Comparison of ENCODE assay signal across 9 mouse cellular contexts in genomic region chr8:84635397-84636050, GRCm38 (mm10). TPM values are rescaled to one million over a fixed set of nuclear protein-coding genes. Genes with fewer than 3 reads are reported as not detected.
DNase-seq lines count a peak whose midpoint lies in the region; ATAC-seq and TF ChIP-seq lines count a peak whose summit lies in the region.
"Had no signal": no experiment of that assay in that cellular context is flagged by ENCODE, and none has a peak within 500 bp of the region (broad histone marks: within the 10 kb centered on the region; RNA-seq: fewer than 3 reads in every experiment).

No protein-coding gene starts in this region.

- TF ChIP-seq EP300 in heart, postnatal 0 days (IDR thresholded peaks at IDR 0.05; ENCODE audit: low read depth), result no peak

- H3K36me3 ChIP-seq in heart, postnatal 0 days (replicated peaks; ENCODE audit: control insufficient read depth, insufficient read depth, low read length), result no peaks in the 10 kb centered on the region
- H3K36me3 ChIP-seq in forebrain, embryonic 14.5 days (ENCODE audit: control insufficient read depth, insufficient read depth, low read length), result no peaks in the 10 kb centered on the region
- no peaks in the 10 kb centered on the region for H3K36me3 ChIP-seq in limb, embryonic 15.5 days

- H3K9ac ChIP-seq in heart, postnatal 0 days (replicated peaks; ENCODE audit: low read depth, low read length), result 0 out of 2 replicates have a peak overlapping the region, but pooled peaks have one; percentile 23
- H3K9ac ChIP-seq in forebrain, embryonic 14.5 days (ENCODE audit: low read length), result 0 out of 2 replicates have a peak overlapping the region, but pooled peaks have one; percentile 17
- no peak overlapping the region for H3K9ac ChIP-seq in limb, embryonic 15.5 days
- H3K9ac ChIP-seq: lung, embryonic 14.5 days had no signal

- H3K9me3 ChIP-seq in heart, postnatal 0 days (replicated peaks; ENCODE audit: control insufficient read depth, low read length), result no peaks in the 10 kb centered on the region
- no peaks in the 10 kb centered on the region for H3K9me3 ChIP-seq in forebrain, embryonic 14.5 days (replicated peaks; ENCODE audit: control insufficient read depth, low read length)
- H3K9me3 ChIP-seq in limb, embryonic 15.5 days, result no peaks in the 10 kb centered on the region

- intact Hi-C loops in left cerebral cortex, postnatal 25 days (cut with DNase I), result loop anchor here (5.0 kb wide), 1 partner anchor 177 kb away; no protein-coding TSS in a partner anchor

- no peak overlapping the region for H3K4me2 ChIP-seq in heart, postnatal 0 days (ENCODE audit: low read depth, low read length)
- no peak overlapping the region for H3K4me2 ChIP-seq in forebrain, embryonic 14.5 days (ENCODE audit: low read length)
- no peak overlapping the region for H3K4me2 ChIP-seq in limb, embryonic 15.5 days
- H3K4me2 ChIP-seq: lung, embryonic 14.5 days had no signal

- TF ChIP-seq CTCF in heart, postnatal 0 days (IDR thresholded peaks at IDR 0.05; ENCODE audit: low read depth), result no peak
- TF ChIP-seq CTCF in cortical plate, adult 2 months (IDR thresholded peaks at IDR 0.05; ENCODE audit: extremely low read depth, insufficient read depth, low read length), result no peak

- no peak for ATAC-seq in heart, postnatal 0 days (ENCODE audit: insufficient read depth, low read depth)
- ATAC-seq in forebrain, embryonic 14.5 days, result no peak
- no peak for ATAC-seq in limb, embryonic 15.5 days (ENCODE audit: insufficient number of reproducible peaks, low FRiP score, low TSS enrichment, low read depth)

- WGBS in heart, postnatal 0 days, result 71% methylated on average over 14 of the region's 14 CpGs
- 69% methylated on average over 14 of the region's 14 CpGs for WGBS in forebrain, embryonic 14.5 days
- 61% methylated on average over 14 of the region's 14 CpGs for WGBS in limb, embryonic 15.5 days

- no peak overlapping the region for H3K4me3 ChIP-seq in heart, postnatal 0 days (ENCODE audit: low read depth, low read length)
- no peak overlapping the region for H3K4me3 ChIP-seq in cortical plate, adult 2 months (ENCODE audit: insufficient read depth, low read length)
- no peak overlapping the region for H3K4me3 ChIP-seq in forebrain, embryonic 14.5 days (ENCODE audit: low read depth, low read length)
- H3K4me3 ChIP-seq in limb, embryonic 15.5 days, result no peak overlapping the region

- H3K27ac ChIP-seq in heart, postnatal 0 days (ENCODE audit: low read depth), result no peak overlapping the region
- peak overlapping the region; percentile 3; the same call in 1 of the 2 replicates for H3K27ac ChIP-seq in cortical plate, adult 2 months (ENCODE audit: insufficient read depth, low read length)
- H3K27ac ChIP-seq in forebrain, embryonic 14.5 days (ENCODE audit: low read depth, low read length), result peak overlapping the region; percentile 81; the same call in 1 of the 2 replicates
- H3K27ac ChIP-seq in limb, embryonic 15.5 days, result 0 out of 2 replicates have a peak overlapping the region, but pooled peaks have one; percentile 33

- no peak for TF ChIP-seq POLR2A in cortical plate, adult 2 months (IDR thresholded peaks at IDR 0.05; ENCODE audit: extremely low read depth, insufficient read depth, low read length)

- no peak for DNase-seq in heart, postnatal 0 days (ENCODE audit: low spot score)
- no peak for DNase-seq in heart, postnatal 4 days
- no peak for DNase-seq in forebrain, embryonic 14.5 days (ENCODE audit: low spot score)
- no peak for DNase-seq in adrenal gland, adult 8-10 months
- no peak for DNase-seq in left cerebral cortex, postnatal 25 days (ENCODE audit: low spot score in 2 of 2)
- DNase-seq in adrenal gland, postnatal 36 days, result no peak

- no peaks in the 10 kb centered on the region for H3K27me3 ChIP-seq in heart, postnatal 0 days (ENCODE audit: control insufficient read depth, insufficient read depth, low read length)
- no peaks in the 10 kb centered on the region for H3K27me3 ChIP-seq in forebrain, embryonic 14.5 days (replicated peaks; ENCODE audit: control insufficient read depth, insufficient read depth, low read length)
- no peaks in the 10 kb centered on the region for H3K27me3 ChIP-seq in limb, embryonic 15.5 days

- no peaks in the 10 kb centered on the region for H3K4me1 ChIP-seq in heart, postnatal 0 days (ENCODE audit: control insufficient read depth, insufficient read depth)
- H3K4me1 ChIP-seq in cortical plate, adult 2 months (ENCODE audit: control insufficient read depth, insufficient read depth, low read length), result peaks cover 2% of the 10 kb centered on the region
- peaks cover 10% of the 10 kb centered on the region for H3K4me1 ChIP-seq in forebrain, embryonic 14.5 days (ENCODE audit: control insufficient read depth, insufficient read depth, low read length)
- peaks cover 42% of the 10 kb centered on the region for H3K4me1 ChIP-seq in limb, embryonic 15.5 days

RNA-seq across cellular contexts. Expression of gene Ier2, which starts 27.1 kb away (rescaled TPM):
- 17.0 and 23.2 TPM in 2 replicates for total RNA-seq in heart, postnatal 0 days (2014; rRNA removed; ENCODE audit: low replicate concordance)
- polyA plus RNA-seq in heart, postnatal 0 days (2015; fragmentation: Nextera tagmentation; extraction: Ambion mirVana), result 33.3 and 38.3 TPM in 2 replicates
- total RNA-seq in heart, postnatal 4 days (2021), result 10 to 100 TPM; 33.3 to 35.5 TPM
- 9.6 and 13.4 TPM in 2 replicates for polyA plus RNA-seq in cortical plate, adult 2 months (2012; rRNA removed)
- 26.5 and 29.3 TPM in 2 replicates for polyA plus RNA-seq in forebrain, embryonic 14.5 days (2014; fragmentation: Nextera tagmentation; extraction: Ambion mirVana)
- polyA plus RNA-seq in limb, embryonic 15.5 days (2015; fragmentation: Nextera tagmentation; extraction: Ambion mirVana), result 80.6 and 81.7 TPM in 2 replicates
- total RNA-seq in adrenal gland, adult 8-10 months (2022), result 10 to 100 TPM; 18.3 to 48.9 (median 22.3) TPM
- total RNA-seq in left cerebral cortex, postnatal 25 days (2021), result 10 to 100 TPM; 10.5 to 18.3 TPM
- total RNA-seq in adrenal gland, postnatal 36 days (2021), result 10 to 100 TPM; 33.9 to 37.4 TPM

RNA-seq across cellular contexts. Expression of gene Trmt1, which starts 50.6 kb away (rescaled TPM):
- total RNA-seq in heart, postnatal 0 days (2014; rRNA removed; ENCODE audit: low replicate concordance), result 98.3 and 116 TPM in 2 replicates
- polyA plus RNA-seq in heart, postnatal 0 days (2015; fragmentation: Nextera tagmentation; extraction: Ambion mirVana), result 28.4 and 29.5 TPM in 2 replicates
- total RNA-seq in heart, postnatal 4 days (2021), result 10 to 100 TPM; 47.4 to 48.8 TPM
- polyA plus RNA-seq in cortical plate, adult 2 months (2012; rRNA removed), result 145 and 185 TPM in 2 replicates
- 47.8 and 52.3 TPM in 2 replicates for polyA plus RNA-seq in forebrain, embryonic 14.5 days (2014; fragmentation: Nextera tagmentation; extraction: Ambion mirVana)
- 63.3 and 64.5 TPM in 2 replicates for polyA plus RNA-seq in limb, embryonic 15.5 days (2015; fragmentation: Nextera tagmentation; extraction: Ambion mirVana)
- 100 to 1,000 TPM in 2 of 4 experiments, 10 to 100 TPM in 2; 75.4 to 109 (median 88.5) TPM for total RNA-seq in adrenal gland, adult 8-10 months (2022)
- total RNA-seq in left cerebral cortex, postnatal 25 days (2021), result 10 to 100 TPM; 85.2 to 90.1 TPM
- total RNA-seq in adrenal gland, postnatal 36 days (2021), result 10 to 100 TPM; 63.8 to 83.7 TPM

RNA-seq across cellular contexts. Expression of gene Nacc1, which starts 52.1 kb away (rescaled TPM):
- 68.0 and 83.6 TPM in 2 replicates for total RNA-seq in heart, postnatal 0 days (2014; rRNA removed; ENCODE audit: low replicate concordance)
- polyA plus RNA-seq in heart, postnatal 0 days (2015; fragmentation: Nextera tagmentation; extraction: Ambion mirVana), result 6.2 and 6.9 TPM in 2 replicates
- 10 to 100 TPM; 65.0 to 68.7 TPM for total RNA-seq in heart, postnatal 4 days (2021)
- 86.5 and 86.7 TPM in 2 replicates for polyA plus RNA-seq in cortical plate, adult 2 months (2012; rRNA removed)
- polyA plus RNA-seq in forebrain, embryonic 14.5 days (2014; fragmentation: Nextera tagmentation; extraction: Ambion mirVana), result 17.0 and 17.6 TPM in 2 replicates
- 13.5 and 13.8 TPM in 2 replicates for polyA plus RNA-seq in limb, embryonic 15.5 days (2015; fragmentation: Nextera tagmentation; extraction: Ambion mirVana)
- 10 to 100 TPM; 81.0 to 86.9 (median 83.7) TPM for total RNA-seq in adrenal gland, adult 8-10 months (2022)
- total RNA-seq in left cerebral cortex, postnatal 25 days (2021), result 10 to 100 TPM; 97.8 to 97.9 TPM
- total RNA-seq in adrenal gland, postnatal 36 days (2021), result 10 to 100 TPM; 73.9 to 80.0 TPM
